Mouse (Mus musculus) liver, embryonic 14.5 days (tissue): ENCODE results near the gene Lyzl4.

Experiments used
- CTCF ChIP-seq: IDR thresholded peaks from 2 replicates; pipeline ENCODE4 v1.5.1; 2016; ENCODE audit warnings: antibody characterized with exemption, low read depth, control low read depth
- EP300 ChIP-seq: IDR thresholded peaks from 2 replicates; pipeline ENCODE4 v1.6.1; 2016; ENCODE audit warnings: antibody characterized with exemption, low read depth

GRCm38 (mm10) chr9:121614241-121614757, 27.6 kb downstream of the Lyzl4 start:
- TF ChIP-seq CTCF (no peak), EP300 (no peak)
